Mouse (Mus musculus) midbrain, embryonic 16.5 days (tissue): ENCODE results near the gene Ipcef1. TPM values are rescaled to one million over a fixed set of nuclear protein-coding genes. Genes with fewer than 3 reads are reported as not detected.

Source experiments
- ATAC-seq: fragments of 200-750 bp; cut with Nextera tagmentation; 2 replicates; pipeline ENCODE4 v1.8.0; 2017; ENCODE audit warnings: moderate TSS enrichment
- H3K27ac ChIP-seq: fragments of 300-500 bp; sonication (generic); 2 replicates; pipeline ENCODE4 v1.5.1; 2014; ENCODE audit warnings: mild to moderate bottlenecking, low read length, mixed read lengths
- H3K27me3 ChIP-seq: fragments of 300-500 bp; sonication (generic); 2 replicates; pipeline ENCODE4 v1.6.1; 2014; ENCODE audit warnings: low read depth, low read length, mixed read lengths; ENCODE audit not compliant: control insufficient read depth, insufficient read depth
- H3K36me3 ChIP-seq: fragments of 300-500 bp; sonication (generic); 2 replicates; pipeline ENCODE4 v1.6.1; 2014; ENCODE audit warnings: mild to moderate bottlenecking, low read length, moderate library complexity, mixed read lengths; ENCODE audit not compliant: control insufficient read depth, insufficient read depth
- H3K4me1 ChIP-seq: fragments of 300-500 bp; sonication (generic); 2 replicates; pipeline ENCODE4 v1.6.1; 2014; ENCODE audit warnings: mild to moderate bottlenecking, low read length, mixed read lengths; ENCODE audit not compliant: control insufficient read depth, insufficient read depth
- H3K4me2 ChIP-seq: fragments of 300-500 bp; sonication (generic); 2 replicates; pipeline ENCODE4 v1.6.1; 2014; ENCODE audit warnings: mild to moderate bottlenecking, low read length, mixed read lengths
- H3K4me3 ChIP-seq: fragments of 300-500 bp; sonication (generic); 2 replicates; pipeline ENCODE4 v1.5.1; 2014; ENCODE audit warnings: low read depth, mild to moderate bottlenecking, low read length, moderate library complexity, mixed read lengths
- H3K9ac ChIP-seq: fragments of 300-500 bp; sonication (generic); 2 replicates; pipeline ENCODE4 v1.6.1; 2014; ENCODE audit warnings: low read depth, low read length, mixed read lengths
- H3K9me3 ChIP-seq: fragments of 300-500 bp; sonication (generic); replicated peaks from 2 replicates; pipeline ENCODE4 v1.6.1; 2014; ENCODE audit warnings: mild to moderate bottlenecking, low read length, mixed read lengths; ENCODE audit not compliant: control insufficient read depth, poor library complexity, severe bottlenecking
- WGBS: fragments of 180-500 bp; shearing (Covaris S2); extraction: QIAGEN DNeasy Blood & Tissue Kit; methylation state at CpG from one replicate; pipeline ENCODE4 v1.1.7; 2014; 5-methylcytosine and 5-hydroxymethylcytosine counted together
- polyA plus RNA-seq: library from polyadenylated mRNA; unstranded; fragments of >200 nt; fragmentation: Nextera tagmentation; extraction: Ambion mirVana; gene quantifications from 2 replicates; pipeline ENCODE4 v1.2.1, GENCODE M21; 2015

Ipcef1 gene
- polyA plus RNA-seq, 1 experiment from 2014 or later = 1.6 TPM

- Histone ChIP-seq H3K4me2 (no peak overlapping the region), H3K9me3 (no peaks in the 10 kb centered on the region)
These were observed 64.7 kb downstream of the Ipcef1 start for GRCm38 (mm10) chr10:6987399-6988098.

GRCm38 (mm10) chr10:6986246-6986645 is 66.0 kb downstream of the Ipcef1 start:
- Histone ChIP-seq H3K4me2 (no peak overlapping the region), H3K27me3 (no peaks in the 10 kb centered on the region), H3K9ac (no peak overlapping the region), H3K36me3 (no peaks in the 10 kb centered on the region), H3K27ac (no peak overlapping the region), H3K4me1 (no peaks in the 10 kb centered on the region), H3K9me3 (no peaks in the 10 kb centered on the region), H3K4me3 (no peak overlapping the region)
- no peak for ATAC-seq
- WGBS = 90% methylated on average over 4 of the region's 4 CpGs

More at GRCm38 (mm10) chr10:6987399-6988098, 64.7 kb downstream of the Ipcef1 start:
- no peaks in the 10 kb centered on the region for H3K36me3 ChIP-seq
- no peak overlapping the region for H3K4me3 ChIP-seq
- H3K9ac ChIP-seq = no peak overlapping the region
- no peaks in the 10 kb centered on the region for H3K27me3 ChIP-seq
- H3K27ac ChIP-seq = no peak overlapping the region
- H3K4me1 ChIP-seq = no peaks in the 10 kb centered on the region
- 76% methylated on average over 4 of the region's 4 CpGs for WGBS
- no peak for ATAC-seq

- H3K4me2 ChIP-seq = no peak overlapping the region
- no peaks in the 10 kb centered on the region for H3K9me3 ChIP-seq
- no peaks in the 10 kb centered on the region for H3K27me3 ChIP-seq
- no peak overlapping the region for H3K4me3 ChIP-seq
- whole genome bisulfite sequencing = 91% methylated on average over 2 of the region's 2 CpGs
- no peak overlapping the region for H3K27ac ChIP-seq
- H3K4me1 ChIP-seq = 0 out of 2 replicates have a peak, but pooled peaks cover 5% of the 10 kb centered on the region
- H3K9ac ChIP-seq = no peak overlapping the region
- no peaks in the 10 kb centered on the region for H3K36me3 ChIP-seq
- no peak for ATAC-seq
These were observed 68.8 kb downstream of the Ipcef1 start for GRCm38 (mm10) chr10:6983431-6983830.

- no peaks in the 10 kb centered on the region for H3K9me3 ChIP-seq
- H3K36me3 ChIP-seq = no peaks in the 10 kb centered on the region
- 0 out of 2 replicates have a peak, but pooled peaks cover 5% of the 10 kb centered on the region for H3K4me1 ChIP-seq
- H3K4me3 ChIP-seq = no peak overlapping the region
- no peak overlapping the region for H3K4me2 ChIP-seq
- H3K27me3 ChIP-seq = no peaks in the 10 kb centered on the region
- WGBS = 87% methylated on average over 2 of the region's 2 CpGs
- H3K9ac ChIP-seq = no peak overlapping the region
- ATAC-seq = no peak
- no peak overlapping the region for H3K27ac ChIP-seq
These were observed 69.5 kb downstream of the Ipcef1 start for GRCm38 (mm10) chr10:6982751-6983151.

DNA sequence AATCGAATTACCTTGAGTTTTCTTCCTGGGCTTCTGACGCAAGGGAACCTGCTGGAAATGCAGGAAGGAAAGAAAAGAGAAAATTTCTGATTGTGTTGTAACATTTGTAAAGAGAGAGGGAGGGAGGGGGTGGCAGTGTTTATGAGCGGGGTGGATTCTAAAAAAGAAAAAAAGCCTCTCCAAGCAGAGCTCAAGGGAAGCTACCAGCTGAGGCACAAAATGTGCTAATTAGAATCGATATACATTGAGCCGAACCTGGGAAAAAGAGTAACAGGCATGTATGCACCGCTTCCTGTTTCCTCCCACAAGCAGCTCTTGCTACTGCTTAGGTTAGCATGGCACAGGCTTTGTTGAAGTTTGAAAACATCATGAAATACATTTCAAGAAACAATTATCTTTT is 72.0 kb downstream of the Ipcef1 start:
- Histone ChIP-seq H3K27me3 (no peaks in the 10 kb centered on the region), H3K27ac (peak overlapping the region; percentile 6; the same call in 1 of the 2 replicates), H3K9me3 (no peaks in the 10 kb centered on the region), H3K9ac (peak overlapping the region; percentile 30), H3K36me3 (no peaks in the 10 kb centered on the region), H3K4me2 (peak overlapping the region; percentile 52), H3K4me1 (0 out of 2 replicates have a peak, but pooled peaks cover 5% of the 10 kb centered on the region), H3K4me3 (peak overlapping the region; percentile 31)
- peak; percentile 64; the same call in 1 of the 2 replicates for ATAC-seq
- 15% methylated on average over 6 of the region's 6 CpGs for WGBS

- H3K27me3 ChIP-seq = no peaks in the 10 kb centered on the region
- 0 out of 2 replicates have a peak, but pooled peaks cover 5% of the 10 kb centered on the region for H3K4me1 ChIP-seq
- H3K36me3 ChIP-seq = no peaks in the 10 kb centered on the region
- ATAC-seq = peak; percentile 68; the same call in 1 of the 2 replicates
- no peaks in the 10 kb centered on the region for H3K9me3 ChIP-seq
- H3K27ac ChIP-seq = peak overlapping the region; percentile 6
- 37% methylated on average over 8 of the region's 8 CpGs for WGBS
- H3K4me2 ChIP-seq = peak overlapping the region; percentile 52
- H3K9ac ChIP-seq = peak overlapping the region; percentile 30
- peak overlapping the region; percentile 31 for H3K4me3 ChIP-seq
These were observed 72.5 kb downstream of the Ipcef1 start for GRCm38 (mm10) chr10:6979789-6980188.

- Histone ChIP-seq H3K36me3 (no peaks in the 10 kb centered on the region), H3K9ac (0 out of 2 replicates have a peak overlapping the region, but pooled peaks have one; percentile 30), H3K27me3 (no peaks in the 10 kb centered on the region), H3K4me3 (peak overlapping the region; percentile 31), H3K9me3 (no peaks in the 10 kb centered on the region), H3K27ac (no peak overlapping the region), H3K4me1 (0 out of 2 replicates have a peak, but pooled peaks cover 5% of the 10 kb centered on the region), H3K4me2 (peak overlapping the region; percentile 52)
- 0 out of 2 replicates have a peak, but pooled peaks have one; percentile 20 for ATAC-seq
- WGBS = 64% methylated on average over 7 of the region's 7 CpGs
These were observed 73.1 kb downstream of the Ipcef1 start for GRCm38 (mm10) chr10:6979216-6979615.

DNA sequence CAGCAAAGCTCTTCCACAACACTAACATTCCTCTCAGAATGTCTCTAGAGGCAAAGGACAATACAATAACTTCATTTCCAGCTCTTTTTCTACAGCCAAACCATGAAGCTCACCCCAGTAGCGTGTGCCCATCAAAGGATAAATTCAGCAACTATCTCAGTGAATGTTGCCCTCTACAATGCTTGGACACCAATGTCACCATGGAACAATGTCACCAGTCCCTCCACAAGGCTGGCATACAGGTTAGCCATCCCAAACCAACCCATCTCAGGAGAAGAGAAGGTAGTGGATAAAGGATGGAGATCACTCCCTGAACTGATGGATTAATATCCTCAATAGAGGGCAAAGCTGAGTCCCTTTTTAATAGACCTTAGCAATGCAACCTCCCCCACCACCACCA is 73.5 kb downstream of the Ipcef1 start:
- H3K4me3 ChIP-seq = no peak overlapping the region
- no peak overlapping the region for H3K4me2 ChIP-seq
- no peak overlapping the region for H3K27ac ChIP-seq
- no peaks in the 10 kb centered on the region for H3K9me3 ChIP-seq
- 0 out of 2 replicates have a peak, but pooled peaks cover 5% of the 10 kb centered on the region for H3K4me1 ChIP-seq
- ATAC-seq = no peak; the same call in 1 of the 2 replicates
- H3K9ac ChIP-seq = no peak overlapping the region
- no peaks in the 10 kb centered on the region for H3K27me3 ChIP-seq
- no peaks in the 10 kb centered on the region for H3K36me3 ChIP-seq
- 93% methylated on average over 1 of the region's 1 CpGs for WGBS

DNA sequence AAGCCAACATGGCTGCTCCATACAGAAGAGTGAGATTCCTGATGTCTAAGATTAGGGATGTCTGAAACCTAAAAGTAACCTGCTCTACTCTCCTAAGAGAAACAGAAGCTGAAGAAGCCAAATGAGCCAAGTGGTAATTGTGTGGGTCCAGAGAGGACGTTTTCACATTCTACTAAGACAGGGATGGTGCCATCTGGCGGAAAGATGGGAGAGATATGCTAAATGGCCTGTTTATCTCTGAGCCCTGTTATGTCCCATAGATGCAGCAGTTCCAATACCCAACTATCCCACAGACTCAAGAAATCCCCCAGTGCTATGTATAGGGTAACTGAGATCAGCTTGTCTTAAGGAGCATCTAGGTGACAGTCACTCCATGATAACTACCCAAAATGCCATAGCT is 74.4 kb downstream of the Ipcef1 start:
- no peaks in the 10 kb centered on the region for H3K36me3 ChIP-seq
- no peaks in the 10 kb centered on the region for H3K27me3 ChIP-seq
- WGBS = 75% methylated on average over 2 of the region's 2 CpGs
- H3K4me3 ChIP-seq = no peak overlapping the region
- H3K27ac ChIP-seq = no peak overlapping the region
- H3K9me3 ChIP-seq = no peaks in the 10 kb centered on the region
- H3K9ac ChIP-seq = no peak overlapping the region
- ATAC-seq = 0 out of 2 replicates have a peak, but pooled peaks have one; percentile 23
- H3K4me2 ChIP-seq = no peak overlapping the region
- H3K4me1 ChIP-seq = 0 out of 2 replicates have a peak, but pooled peaks cover 5% of the 10 kb centered on the region
